Mouse (Mus musculus): ENCODE results near the gene Mrps16. TPM values are rescaled to one million over a fixed set of nuclear protein-coding genes. Genes with fewer than 3 reads are reported as not detected.

The Mrps16 gene
- 10 to 100 TPM; 71.5 to 72.4 TPM for total RNA-seq (2021)

DNA sequence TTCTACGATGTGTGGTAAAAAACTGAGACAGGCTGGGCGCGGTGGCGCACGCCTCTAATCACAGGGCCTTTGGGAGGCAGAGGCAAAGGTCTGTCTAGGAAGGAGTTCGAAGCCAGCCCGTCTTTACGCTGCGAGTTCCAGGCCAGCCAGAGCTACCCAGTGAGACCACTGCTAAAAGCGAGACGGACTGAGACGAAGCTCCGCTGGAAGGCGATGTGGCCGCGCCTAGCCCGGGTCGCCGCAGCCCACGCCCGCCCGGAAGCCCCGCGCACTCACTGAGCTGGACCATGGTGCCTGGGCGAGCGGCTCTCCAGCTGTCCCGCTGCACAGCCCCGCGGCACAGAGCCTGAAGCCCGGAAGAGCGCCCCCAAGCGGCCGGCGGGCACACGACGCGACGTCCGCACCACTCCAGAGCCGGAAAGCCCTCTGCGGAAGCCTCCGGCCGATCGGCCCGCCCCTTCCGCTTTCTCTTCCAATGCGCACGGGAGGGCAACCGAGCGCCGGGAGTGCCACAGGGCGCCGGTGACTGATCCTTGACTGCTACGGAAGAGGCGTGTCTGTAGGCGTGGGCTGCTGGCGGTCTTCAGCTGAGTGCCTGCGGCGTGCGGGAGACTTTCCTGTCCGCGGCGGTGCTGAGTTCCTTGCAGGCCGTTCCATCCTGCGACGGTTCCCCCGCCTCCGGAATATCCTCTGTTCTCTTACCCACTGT lies at the start of gene Mrps16:
Mrps16 (minus strand) TSS at position 430 of the 709 bp plus-strand sequence.
- intact Hi-C loops (cut with DNase I): loop anchor here (10.0 kb wide), 1 partner anchor 271 kb away; the partner anchor contains the start of gene Synpo2l
- DNase-seq: peak; percentile 96

DNA sequence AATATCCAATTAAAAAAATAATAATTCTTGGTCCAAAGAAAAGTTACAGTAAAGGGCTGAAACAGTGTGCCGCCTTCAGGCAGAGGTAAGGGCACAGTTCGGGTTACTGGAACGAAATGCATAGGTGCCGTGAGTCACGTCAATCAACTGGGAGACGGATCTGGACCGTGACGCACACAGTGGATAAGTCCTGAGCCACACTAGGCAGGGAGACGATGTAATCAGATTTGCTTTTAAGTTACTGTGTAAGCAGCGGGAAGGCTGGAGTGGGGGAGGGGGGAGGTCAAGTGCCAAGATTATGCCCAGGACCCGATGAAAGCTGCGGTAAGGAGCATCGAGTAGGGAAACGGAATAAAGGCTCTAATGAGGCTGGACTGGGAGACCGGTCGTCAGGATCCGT lies 48.8 kb upstream of the Mrps16 start:
- DNase-seq: no peak
- intact Hi-C loops (cut with DNase I): no loop called here

DNA sequence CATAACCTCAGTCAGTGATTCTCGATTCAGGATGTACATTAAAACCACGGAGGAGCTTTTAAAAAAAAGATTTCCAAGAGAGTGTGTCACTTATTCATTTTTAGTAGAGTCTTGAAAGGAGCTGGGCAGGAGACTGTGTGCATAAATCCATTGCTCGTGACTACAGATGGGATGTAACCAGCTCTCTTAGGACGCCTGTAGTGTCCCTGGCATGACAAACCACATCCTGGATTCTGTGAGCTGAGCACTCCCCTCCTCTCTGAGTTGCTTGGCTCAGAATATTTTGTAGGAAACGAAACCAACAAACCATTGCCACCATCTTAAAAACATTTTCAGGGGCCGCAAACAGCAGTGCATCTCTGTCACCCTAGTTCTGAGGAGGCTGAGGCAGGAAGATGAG lies 43.5 kb upstream of the Mrps16 start:
- intact Hi-C loops (cut with DNase I): no loop called here
- no peak for DNase-seq

DNA sequence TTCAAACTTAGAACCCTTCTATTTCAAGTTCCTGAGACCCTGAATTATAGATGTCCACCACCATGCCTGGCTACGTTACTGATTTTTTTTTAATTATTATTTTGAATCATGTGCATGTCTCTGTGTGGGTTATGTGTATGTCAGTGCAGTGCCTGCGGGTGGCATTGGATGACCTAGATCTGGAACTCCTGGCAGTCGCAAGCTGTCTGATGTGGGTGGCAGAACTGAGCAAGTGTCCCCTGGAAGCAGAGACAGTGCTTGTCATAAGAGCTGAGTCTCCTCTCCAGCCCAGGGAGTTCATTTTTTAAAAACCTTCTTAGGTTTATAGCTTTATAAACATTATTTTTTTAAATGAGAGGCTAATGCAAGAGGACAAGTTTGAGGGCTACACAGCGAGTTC lies 39.0 kb upstream of the Mrps16 start:
- no peak for DNase-seq
- intact Hi-C loops (cut with DNase I): no loop called here

DNA sequence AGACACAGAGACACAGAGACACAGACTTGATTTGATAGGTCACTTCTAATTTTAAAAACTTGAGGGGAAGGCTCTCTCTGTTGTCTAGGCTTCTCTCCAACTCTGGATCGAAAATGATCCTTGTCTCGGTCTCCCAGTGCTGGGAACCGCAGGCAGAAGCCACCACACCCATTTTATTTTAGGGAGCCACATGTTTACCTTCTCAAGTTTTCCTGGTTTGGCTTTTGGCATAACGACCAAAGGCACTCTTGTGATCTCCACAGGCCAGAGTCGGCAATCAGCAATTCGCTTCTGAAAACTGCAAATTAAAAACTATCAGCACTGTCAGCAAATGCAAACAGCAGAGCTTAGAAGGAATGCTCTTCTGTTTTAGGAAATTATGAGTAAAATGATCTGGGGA lies 38.3 kb upstream of the Mrps16 start:
- DNase-seq: no peak
- intact Hi-C loops (cut with DNase I): no loop called here

DNA sequence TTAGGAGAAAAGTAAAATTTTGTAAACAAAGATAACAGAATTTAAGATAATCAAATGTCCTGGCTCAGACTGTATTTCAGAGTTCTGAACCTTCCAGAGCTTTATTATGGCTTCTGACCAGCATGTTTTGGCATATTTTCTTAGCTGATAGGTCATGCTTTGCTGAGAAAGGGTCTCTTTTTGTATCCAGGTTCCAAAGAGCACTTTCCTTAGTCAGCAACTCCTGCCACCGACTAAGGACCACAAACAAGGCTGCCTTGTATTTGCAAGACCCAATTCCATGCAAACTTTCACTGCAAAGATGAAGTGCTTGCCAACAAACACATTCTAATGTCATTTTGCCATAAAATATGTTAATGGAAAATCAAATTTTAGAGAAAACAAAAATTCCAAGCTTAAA lies 36.4 kb upstream of the Mrps16 start:
- intact Hi-C loops (cut with DNase I): no loop called here
- DNase-seq: no peak

DNA sequence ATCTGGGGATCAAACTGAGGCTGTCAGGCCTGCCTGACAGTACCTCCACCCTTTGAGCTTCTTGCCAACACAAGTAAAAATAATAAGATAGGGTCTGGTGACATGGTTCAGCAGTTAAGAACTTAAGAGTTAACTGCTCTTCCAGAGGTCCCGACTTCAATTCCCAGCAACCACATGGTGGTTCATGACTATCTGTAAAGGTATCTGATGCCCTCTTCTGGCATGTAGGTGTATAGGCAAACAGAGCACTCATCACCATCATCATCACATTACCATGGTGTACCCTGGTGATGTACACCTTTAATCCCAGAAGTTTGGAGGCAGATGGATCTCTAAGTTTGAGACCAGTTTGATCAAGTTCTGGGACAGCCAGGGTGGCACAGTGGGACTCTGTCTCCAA lies 35.2 kb upstream of the Mrps16 start:
- intact Hi-C loops (cut with DNase I): no loop called here
- DNase-seq: no peak

DNA sequence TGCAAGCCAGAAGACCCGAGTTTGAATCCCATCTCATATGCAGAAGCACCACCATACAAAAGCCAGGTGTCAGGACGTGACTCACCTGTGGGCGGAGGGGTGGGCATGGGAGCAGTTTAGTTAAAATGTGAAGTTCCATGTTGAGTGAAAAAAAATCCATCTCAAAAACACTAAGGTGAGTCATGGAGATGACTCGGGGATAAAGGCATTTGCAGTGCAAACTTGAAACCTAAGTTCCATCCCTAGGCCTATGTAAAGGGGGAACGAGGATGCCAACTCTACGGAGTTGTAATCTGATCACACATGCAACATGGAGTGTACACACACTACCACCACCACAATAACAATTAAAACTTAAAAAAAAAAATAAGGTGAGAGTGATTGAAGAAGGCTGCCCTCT lies 29.6 kb upstream of the Mrps16 start:
- DNase-seq: no peak
- intact Hi-C loops (cut with DNase I): no loop called here

DNA sequence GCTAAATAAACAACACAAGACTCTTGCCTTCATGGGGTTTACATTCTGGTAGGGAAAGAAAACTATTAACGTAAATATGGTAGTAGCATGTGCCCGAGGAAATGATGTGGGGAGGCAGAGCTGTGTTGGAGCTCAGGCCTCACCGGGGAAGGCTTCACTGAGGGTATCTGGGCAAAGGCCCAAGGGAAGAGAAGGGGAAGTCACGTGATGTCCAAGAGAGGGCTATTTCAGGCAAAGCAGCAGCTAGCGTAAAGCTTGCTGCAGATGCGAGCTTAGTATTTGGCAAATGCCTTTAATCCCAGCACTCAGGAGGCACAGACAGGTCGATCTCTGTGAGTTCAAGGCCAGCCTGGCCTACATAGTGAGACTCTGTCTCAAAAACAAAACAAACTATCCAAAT lies 28.8 kb upstream of the Mrps16 start:
- peak; percentile 18 to 32 for DNase-seq

DNA sequence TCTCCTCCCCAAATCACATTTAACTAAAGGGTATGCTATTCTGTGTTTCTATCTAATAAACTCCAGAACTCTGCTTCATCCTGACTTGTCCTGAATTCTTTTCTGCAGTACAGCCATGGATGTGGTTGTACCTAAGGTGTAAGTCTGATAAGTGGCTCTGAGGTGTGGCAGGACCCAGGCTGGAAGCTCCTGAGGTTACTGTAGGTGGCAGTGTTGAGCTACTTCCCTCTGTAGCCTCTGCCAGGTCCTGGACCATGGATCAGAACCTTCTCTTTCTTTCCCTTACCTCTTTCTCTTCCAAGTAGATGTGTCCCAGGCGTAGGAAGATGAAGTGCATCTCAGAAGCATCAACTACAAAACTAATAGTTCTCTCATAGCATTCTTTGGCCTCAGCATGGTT lies 6.6 kb upstream of the Mrps16 start:
- intact Hi-C loops (cut with DNase I): loop anchor here (5.0 kb wide), 1 partner anchor 52 kb away; the partner anchor contains the start of gene Cfap70
- DNase-seq: peak; percentile 49 to 50

More for the DNA sequence above, 28.8 kb upstream of the Mrps16 start:
- intact Hi-C loops (cut with DNase I): no loop called here

DNA sequence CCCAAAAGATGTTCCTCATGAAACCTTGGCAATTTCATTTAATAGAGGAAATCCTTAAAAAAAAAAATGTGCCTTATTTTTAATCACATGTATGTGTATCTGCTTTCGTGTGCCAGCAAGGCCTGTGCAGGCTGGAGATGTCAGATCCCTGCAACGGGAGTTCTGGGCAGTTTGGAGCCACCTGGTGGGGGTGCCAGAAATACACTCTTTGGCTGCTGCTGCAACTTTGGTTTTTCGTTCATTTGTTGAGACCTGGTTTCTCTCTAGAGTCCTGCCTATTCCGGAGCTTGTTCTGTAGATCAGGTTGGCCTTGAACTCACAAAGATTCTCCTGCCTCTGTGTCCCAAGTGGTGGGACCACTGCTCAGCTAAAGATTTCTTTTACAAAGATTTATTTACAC lies 5.4 kb upstream of the Mrps16 start:
- DNase-seq: peak in 1 of 2 experiments; percentile 54
- intact Hi-C loops (cut with DNase I): loop anchor here (10.0 kb wide), 1 partner anchor 266 kb away; the partner anchor contains the start of gene Synpo2l

DNA sequence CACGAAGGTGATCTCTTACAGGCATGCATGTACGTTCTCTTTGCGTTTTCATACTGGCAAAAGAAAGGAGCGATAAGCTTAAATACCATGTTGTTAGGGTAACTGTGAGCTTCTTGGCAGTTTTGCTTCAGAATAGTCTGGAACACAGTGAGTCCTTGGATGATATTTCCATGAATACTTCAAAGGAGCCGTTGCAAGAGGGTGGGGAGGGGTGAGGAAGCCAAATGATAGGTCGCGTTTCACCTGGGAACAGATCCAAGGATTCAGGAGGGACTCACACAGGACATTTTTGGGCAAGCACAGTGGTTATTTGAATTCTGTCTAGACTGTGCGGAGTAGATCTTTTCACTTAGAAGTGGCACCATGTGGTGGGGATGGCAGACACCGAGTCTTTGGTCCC lies 3.8 kb upstream of the Mrps16 start:
- DNase-seq: no peak
- intact Hi-C loops (cut with DNase I): loop anchor here (10.0 kb wide), 1 partner anchor 268 kb away; the partner anchor contains the start of gene Synpo2l

DNA sequence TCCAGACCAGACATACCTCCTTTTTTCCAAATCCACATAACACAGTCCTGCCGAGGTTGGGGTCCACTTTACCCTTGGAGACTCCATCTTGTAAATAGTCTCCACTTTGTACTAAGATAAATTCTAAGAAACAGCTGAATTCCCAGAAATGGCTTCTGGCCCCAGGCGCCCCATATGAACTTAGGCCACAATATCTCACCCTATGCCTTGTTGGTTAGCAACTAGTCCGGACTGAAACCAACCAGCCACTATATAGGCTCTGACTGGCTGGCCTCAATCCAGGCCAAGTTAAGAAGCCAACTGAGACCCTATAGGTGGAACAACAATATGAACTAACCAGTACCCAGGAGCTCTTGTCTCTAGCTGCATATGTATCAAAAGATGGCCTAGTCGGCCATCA lies 1.1 kb downstream of the Mrps16 start:
- DNase-seq: no peak
- intact Hi-C loops (cut with DNase I): loop anchor here (10.0 kb wide), 1 partner anchor 272 kb away; the partner anchor contains the start of gene Synpo2l

DNA sequence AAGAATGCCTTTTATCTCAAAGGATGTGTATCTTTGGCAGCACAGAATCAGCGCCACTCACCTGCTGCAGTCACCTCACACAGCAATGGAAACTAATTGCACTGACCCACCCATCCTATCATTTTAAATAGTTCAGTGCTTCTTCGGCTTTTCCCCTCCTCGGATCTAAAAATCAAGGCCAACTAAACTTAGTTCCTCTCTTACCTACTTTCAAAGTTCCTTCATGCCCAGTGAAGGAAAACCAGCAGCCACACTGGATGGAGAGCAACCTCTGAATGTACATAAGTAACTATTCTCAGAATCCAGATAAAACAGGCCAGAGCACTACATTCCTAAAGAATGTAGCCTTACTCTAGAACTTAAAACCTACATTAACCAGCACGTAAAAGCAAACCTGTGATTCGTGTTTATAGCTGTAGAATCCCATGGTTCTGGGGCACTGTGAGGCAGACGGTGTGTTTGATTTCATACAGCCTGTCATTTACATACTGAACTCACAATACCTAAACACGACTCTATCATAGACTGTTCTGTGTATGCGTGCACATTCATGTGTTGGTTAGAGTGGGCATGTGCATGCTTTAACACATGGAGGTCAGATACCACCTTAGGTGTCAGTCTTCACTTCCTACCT lies 3.9 kb downstream of the Mrps16 start:
- intact Hi-C loops (cut with DNase I): loop anchor here (10.0 kb wide), 1 partner anchor 275 kb away; the partner anchor contains the start of gene Synpo2l
- DNase-seq: no peak

DNA sequence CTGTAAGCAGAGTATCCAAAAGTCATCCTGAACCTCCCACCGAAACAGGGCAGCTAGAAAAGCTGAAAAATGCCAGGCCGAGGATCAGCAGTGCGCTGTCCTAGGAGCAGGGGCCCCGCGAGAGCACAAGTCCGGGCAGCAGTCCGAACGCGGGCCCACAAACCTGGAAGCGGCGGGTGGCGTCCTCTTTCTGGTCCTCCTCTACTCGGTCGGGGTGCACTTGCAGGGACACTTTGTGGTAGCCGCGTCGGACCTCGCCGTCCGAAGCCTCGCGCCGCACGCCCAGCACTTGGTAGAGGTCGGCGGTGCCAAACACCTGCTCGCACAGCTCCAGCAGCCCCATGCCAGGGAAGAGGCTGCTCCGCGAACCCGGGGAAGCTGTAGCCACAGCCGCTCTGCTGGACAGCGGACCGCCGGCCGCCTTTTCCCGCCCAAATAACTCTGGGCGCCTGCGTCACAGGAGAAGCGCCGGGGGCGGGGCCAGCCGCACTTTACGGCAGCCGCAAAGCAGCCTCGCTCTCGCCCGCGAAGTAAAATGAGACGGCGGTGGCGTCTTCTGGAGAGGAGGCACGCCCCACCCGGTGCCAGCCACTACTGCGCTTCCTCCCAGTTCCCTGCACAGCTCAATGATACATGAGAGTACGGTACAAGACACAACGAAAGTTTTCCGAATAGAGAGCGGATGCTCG lies 4.8 kb downstream of the Mrps16 start, which contains the start of gene Dnajc9:
Dnajc9 (minus strand) TSS at position 470 of the 689 bp plus-strand sequence.
- peak; percentile 97 for DNase-seq
- intact Hi-C loops (cut with DNase I): no loop called here

DNA sequence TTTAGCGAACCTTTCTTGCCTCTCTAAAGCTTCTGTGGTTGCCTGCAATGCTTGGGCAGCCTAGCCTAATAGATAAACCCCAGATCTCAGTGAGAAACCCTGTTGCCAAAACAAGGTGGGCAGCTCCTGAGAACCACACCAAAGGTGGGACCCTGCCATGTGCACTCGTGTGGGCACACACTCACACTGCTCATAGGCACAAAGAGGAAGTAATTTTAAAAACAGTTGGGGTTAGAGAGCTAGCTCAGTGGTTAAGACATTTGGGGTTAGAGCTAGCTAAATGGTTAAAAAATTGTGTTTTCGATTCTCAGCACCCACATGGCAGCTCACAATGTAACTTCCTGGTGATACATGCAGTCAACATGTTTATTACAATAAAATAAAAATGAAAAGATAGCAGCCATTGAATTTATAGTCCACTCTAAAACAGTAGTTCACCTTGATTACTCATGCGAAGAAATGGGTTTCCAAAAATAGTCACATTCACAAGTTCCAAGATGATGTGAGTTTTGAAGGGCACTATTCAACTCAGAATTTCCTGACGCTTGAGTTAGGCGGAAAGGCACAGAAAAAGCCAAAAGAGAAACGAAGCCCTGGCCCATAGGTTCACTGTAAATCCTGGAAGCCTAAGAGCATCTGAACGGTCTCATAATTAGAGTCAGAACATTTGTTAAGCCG lies 13.5 kb downstream of the Mrps16 start:
- intact Hi-C loops (cut with DNase I): no loop called here
- DNase-seq: no peak

DNA sequence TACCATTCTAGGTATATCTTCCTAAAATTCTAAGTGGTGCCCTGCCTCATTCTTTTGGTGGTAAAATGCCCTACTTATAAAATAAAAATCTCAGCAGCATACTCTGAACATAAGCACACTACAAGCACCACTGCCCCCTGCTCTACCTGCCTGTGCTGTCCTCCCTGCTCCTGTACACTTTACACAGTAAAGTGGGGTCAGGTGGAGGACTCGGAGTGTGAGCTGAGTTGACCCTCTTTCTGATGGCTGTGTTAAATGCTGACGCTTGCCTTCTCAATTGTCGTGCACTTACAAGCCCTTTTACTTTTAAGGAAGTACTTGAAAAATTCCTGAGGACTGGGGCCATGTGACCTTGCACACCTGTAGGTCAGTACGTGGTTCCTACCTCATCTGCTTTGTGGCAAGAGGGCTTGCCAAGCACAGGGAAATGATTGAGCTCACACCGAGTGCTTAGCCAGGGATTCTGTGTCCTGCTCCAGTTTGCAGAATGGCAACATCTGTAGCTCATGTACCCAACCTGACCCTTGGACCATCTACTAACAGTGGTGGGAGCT lies 14.3 kb downstream of the Mrps16 start:
- no peak for DNase-seq
- intact Hi-C loops (cut with DNase I): no loop called here

DNA sequence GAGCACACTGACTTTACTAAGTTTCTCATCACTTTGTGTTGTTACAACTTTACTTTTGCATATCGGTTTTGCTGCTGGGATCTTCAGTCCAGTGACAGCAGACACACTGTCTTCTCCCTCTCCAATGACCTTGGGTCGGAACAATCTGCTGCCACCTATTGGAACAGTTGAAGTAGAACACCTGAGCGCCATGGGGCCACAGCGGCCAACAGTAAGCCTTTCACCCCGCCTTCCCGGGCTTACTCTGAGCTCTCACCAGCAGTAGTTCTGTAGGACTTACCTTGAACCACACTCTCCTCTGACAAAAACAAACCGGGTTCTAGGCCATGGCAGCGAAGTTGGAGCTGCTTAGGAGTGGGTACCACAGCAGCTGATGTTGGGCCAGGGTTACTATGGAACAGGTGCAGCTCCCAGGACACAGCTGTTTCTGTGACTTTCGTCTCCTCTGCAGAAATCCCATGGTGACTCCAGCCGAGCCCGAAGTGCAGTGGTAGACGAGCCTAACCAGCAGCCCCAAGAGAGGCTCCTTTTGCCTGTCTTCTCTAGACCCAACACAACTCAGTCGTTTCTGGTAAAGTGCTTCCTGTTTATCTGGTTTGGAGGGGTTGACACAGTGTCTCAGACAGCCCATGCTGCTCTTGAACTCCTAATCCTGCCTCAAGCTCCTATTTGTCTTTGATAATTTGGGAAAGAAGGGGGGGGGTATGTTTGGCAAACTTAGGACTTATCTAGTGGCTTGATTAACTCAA lies 14.9 kb downstream of the Mrps16 start:
- peak; percentile 68 to 69 for DNase-seq
- intact Hi-C loops (cut with DNase I): no loop called here

DNA sequence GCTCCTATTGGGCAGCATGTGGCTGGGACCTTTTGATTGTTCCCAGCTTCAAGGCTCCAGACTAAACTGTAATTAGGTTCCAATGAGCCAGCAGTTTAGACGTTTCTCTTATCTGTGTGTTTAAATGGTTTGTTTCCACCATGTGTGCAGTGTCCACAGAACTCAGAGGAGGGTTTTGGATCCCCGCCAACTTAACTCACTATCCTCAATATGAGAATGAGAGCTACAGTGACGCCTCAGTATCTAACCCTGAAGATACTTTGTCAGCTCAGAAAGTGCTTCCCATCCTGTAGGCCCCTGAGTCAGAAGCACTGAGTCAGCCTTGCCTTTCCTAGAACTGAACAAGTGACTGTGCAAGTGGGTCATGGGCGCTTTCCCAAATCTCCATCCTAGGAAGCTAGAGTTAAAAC lies 16.3 kb downstream of the Mrps16 start:
- DNase-seq: no peak
- intact Hi-C loops (cut with DNase I): no loop called here

DNA sequence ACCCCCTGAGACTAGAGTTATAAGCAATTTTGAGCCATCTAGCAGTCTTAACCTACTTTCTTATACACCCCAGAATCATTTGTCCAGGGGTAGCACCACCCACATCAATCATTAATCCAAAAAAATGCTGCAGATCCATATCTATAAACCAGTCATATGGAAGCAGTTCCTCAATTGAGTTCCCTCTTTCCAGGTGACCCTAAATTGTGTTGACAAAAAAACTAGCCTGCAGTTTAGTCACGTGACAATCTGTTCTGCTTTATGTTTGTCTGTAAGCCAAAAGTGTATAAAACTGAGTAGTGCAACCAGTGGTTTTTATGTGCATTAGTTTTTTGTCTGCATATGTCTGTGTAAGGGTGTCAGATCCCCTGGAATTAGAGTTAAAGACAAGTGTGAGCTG lies 21.6 kb downstream of the Mrps16 start:
- DNase-seq: no peak
- intact Hi-C loops (cut with DNase I): no loop called here

Data from heart, postnatal 10 days (tissue).